Mouse (Mus musculus) retina, adult 2 months (tissue): Measurements from ENCODE around the gene Gm3435.
"Not testable (repeated sequence)": the region's sequence is repeated elsewhere in the genome, so short reads cannot be mapped to it uniquely, and the experiment has no call there.

Experiments
- DNase-seq: peaks from one replicate; pipeline ENCODE4 v3.0.0-alpha.2; 2012; ENCODE audit warnings: low read depth, low spot score

Gm3435 gene

GRCm38 (mm10) chr17:15040455-15040854, 30.5 kb downstream of the Gm3435 start:
- not testable (repeated sequence) for DNase-seq

- DNase-seq: not testable (repeated sequence)
Observed at GRCm38 (mm10) chr17:15041175-15041729, 31.3 kb downstream of the Gm3435 start, which contains the start of the genes Ermard, Tcte3 and Gm3448. TSS of gene Ermard (plus strand) at chr17:15041208. TSS of gene Tcte3 (minus strand) at chr17:15041488. TSS of gene Gm3448 (minus strand) at chr17:15041537.

GRCm38 (mm10) chr17:15050338-15050737, 40.4 kb downstream of the Gm3435 start:
- DNase-seq: not testable (repeated sequence)

GRCm38 (mm10) chr17:15052766-15053165, 42.8 kb downstream of the Gm3435 start:
- DNase-seq: not testable (repeated sequence)

- DNase-seq: not testable (repeated sequence)
Observed at GRCm38 (mm10) chr17:15053183-15053828, 43.3 kb downstream of the Gm3435 start.

- not testable (repeated sequence) for DNase-seq
Observed at GRCm38 (mm10) chr17:15053829-15054200, 43.8 kb downstream of the Gm3435 start.

GRCm38 (mm10) chr17:15055925-15056324, 45.9 kb downstream of the Gm3435 start:
- no peak for DNase-seq

- DNase-seq: no peak
Observed at GRCm38 (mm10) chr17:15058161-15058591, 48.2 kb downstream of the Gm3435 start.

GRCm38 (mm10) chr17:15059646-15060045, 49.7 kb downstream of the Gm3435 start:
- no peak for DNase-seq

GRCm38 (mm10) chr17:15060356-15060755, 50.4 kb downstream of the Gm3435 start:
- DNase-seq: no peak

- DNase-seq: peak; percentile 64
Observed at GRCm38 (mm10) chr17:15065391-15066024, 55.5 kb downstream of the Gm3435 start.

- DNase-seq: no peak
Observed at GRCm38 (mm10) chr17:15066066-15066465, 56.1 kb downstream of the Gm3435 start.

GRCm38 (mm10) chr17:15066911-15067310, 56.9 kb downstream of the Gm3435 start:
- DNase-seq: no peak

- no peak for DNase-seq
Observed at GRCm38 (mm10) chr17:15068040-15068792, 58.2 kb downstream of the Gm3435 start.

- no peak for DNase-seq
Observed at GRCm38 (mm10) chr17:15069124-15069523, 59.1 kb downstream of the Gm3435 start.
